ENCODE assay signal across 24 mouse cellular contexts in the genomic region with DNA sequence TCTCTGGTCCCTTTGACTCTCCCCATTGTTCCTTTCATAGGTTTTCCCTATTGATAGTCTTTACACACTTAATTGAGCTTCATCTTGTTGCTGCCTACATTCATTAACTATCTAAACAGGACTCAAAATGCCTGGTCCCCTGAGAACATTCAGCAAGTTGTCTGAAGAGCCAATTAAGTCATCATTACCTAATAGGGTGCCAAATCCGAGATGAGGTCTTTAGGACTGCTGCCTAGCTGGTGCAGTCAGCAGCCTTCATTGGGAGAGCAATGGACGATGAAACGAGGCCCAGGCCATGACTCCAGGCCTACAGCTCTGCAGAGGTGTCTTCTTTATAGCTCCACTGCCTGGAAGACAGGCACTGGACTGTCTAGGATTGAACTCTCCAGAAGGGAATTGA.
"Had no signal": no experiment of that assay in that cellular context is flagged by ENCODE, and none has a peak within 500 bp of the region (broad histone marks: within the 10 kb centered on the region; RNA-seq: fewer than 3 reads in every experiment).

No protein-coding gene starts in this region.

- H3K4me3 ChIP-seq: layer of hippocampus, adult 2 months; limb, embryonic 10.5 days; limb, embryonic 13.5 days; liver, embryonic 12.5 days; liver, embryonic 15.5 days; lung, embryonic 15.5 days; megakaryocyte, embryonic 14.5 days; midbrain, embryonic 15.5 days; myocyte; neural tube, embryonic 13.5 days had no signal

- H3K4me2 ChIP-seq: limb, embryonic 13.5 days; liver, embryonic 12.5 days; liver, embryonic 15.5 days; lung, embryonic 15.5 days; midbrain, embryonic 15.5 days; neural tube, embryonic 13.5 days had no signal

- H3K36me3 ChIP-seq: limb, embryonic 10.5 days; limb, embryonic 13.5 days; liver, embryonic 12.5 days; liver, embryonic 15.5 days; lung, embryonic 15.5 days; midbrain, embryonic 15.5 days; neural tube, embryonic 13.5 days had no signal

- H3K9ac ChIP-seq: limb, embryonic 13.5 days; liver, embryonic 12.5 days; liver, embryonic 15.5 days; lung, embryonic 15.5 days; midbrain, embryonic 15.5 days; neural tube, embryonic 13.5 days had no signal

- ATAC-seq: liver, embryonic 12.5 days; midbrain, embryonic 15.5 days had no signal

- DNase-seq: kidney, adult 2 months; kidney, postnatal 25 days; layer of hippocampus, adult 9-11 months; liver; lung, adult 18-20 months; lung, postnatal 10 days; lung, postnatal 36 days; right cerebral cortex, adult 18-20 months; right cerebral cortex, postnatal 14 days; right cerebral cortex, postnatal 4 days; thymus, adult 2 months; thymus, postnatal 25 days had no signal

- H3K27ac ChIP-seq: kidney, postnatal 0 days; layer of hippocampus, adult 2 months; limb, embryonic 10.5 days; limb, embryonic 13.5 days; liver, embryonic 12.5 days; liver, embryonic 15.5 days; lung, embryonic 15.5 days; midbrain, embryonic 15.5 days; neural tube, embryonic 13.5 days; stomach, postnatal 0 days had no signal

- H3K9me3 ChIP-seq: limb, embryonic 10.5 days; limb, embryonic 13.5 days; liver, embryonic 12.5 days; liver, embryonic 15.5 days; lung, embryonic 15.5 days; megakaryocyte, embryonic 14.5 days; midbrain, embryonic 15.5 days; neural tube, embryonic 13.5 days had no signal

- H3K4me1 ChIP-seq: limb, embryonic 10.5 days; limb, embryonic 13.5 days; liver, embryonic 12.5 days; liver, embryonic 15.5 days; lung, embryonic 15.5 days; megakaryocyte, embryonic 14.5 days; midbrain, embryonic 15.5 days; neural tube, embryonic 13.5 days had no signal

- H3K27me3 ChIP-seq: limb, embryonic 13.5 days; liver, embryonic 12.5 days; liver, embryonic 15.5 days; lung, embryonic 15.5 days; megakaryocyte, embryonic 14.5 days; midbrain, embryonic 15.5 days; neural tube, embryonic 13.5 days had no signal
